Mouse (Mus musculus) embryonic facial prominence, embryonic 13.5 days (tissue): ENCODE measurements around the gene Pcdh17. TPM values are rescaled to one million over a fixed set of nuclear protein-coding genes. Genes with fewer than 3 reads are reported as not detected.

Experiments used
- ATAC-seq: fragments of 200-750 bp; cut with Nextera tagmentation; 2 replicates; pipeline ENCODE4 v1.8.0; 2017; ENCODE audit warnings: low read depth; ENCODE audit not compliant: insufficient number of reproducible peaks, insufficient read depth, low FRiP score, low TSS enrichment
- H3K27ac ChIP-seq: fragments of 300-500 bp; sonication (generic); 2 replicates; pipeline ENCODE4 v1.5.1; 2015; ENCODE audit warnings: moderate library complexity, mild to moderate bottlenecking, inconsistent platforms
- H3K27me3 ChIP-seq: fragments of 300-500 bp; sonication (generic); 2 replicates; pipeline ENCODE4 v1.6.1; 2015; ENCODE audit warnings: mild to moderate bottlenecking, inconsistent platforms
- H3K36me3 ChIP-seq: fragments of 300-500 bp; sonication (generic); 2 replicates; pipeline ENCODE4 v1.6.1; 2015; ENCODE audit warnings: mild to moderate bottlenecking, inconsistent platforms
- H3K4me1 ChIP-seq: fragments of 300-500 bp; sonication (generic); 2 replicates; pipeline ENCODE4 v1.6.1; 2015; ENCODE audit warnings: inconsistent platforms
- H3K4me2 ChIP-seq: fragments of 300-500 bp; sonication (generic); 2 replicates; pipeline ENCODE4 v1.6.1; 2015; ENCODE audit warnings: moderate library complexity, mild to moderate bottlenecking, inconsistent platforms
- H3K4me3 ChIP-seq: fragments of 300-500 bp; sonication (generic); 2 replicates; pipeline ENCODE4 v1.5.1; 2015; ENCODE audit warnings: mild to moderate bottlenecking, inconsistent platforms
- H3K9ac ChIP-seq: fragments of 300-500 bp; sonication (generic); 2 replicates; pipeline ENCODE4 v1.6.1; 2015; ENCODE audit warnings: mild to moderate bottlenecking, inconsistent platforms
- H3K9me3 ChIP-seq: fragments of 300-500 bp; sonication (generic); 2 replicates; pipeline ENCODE4 v1.6.1; 2016; ENCODE audit warnings: inconsistent platforms
- WGBS: fragments of 180-500 bp; shearing (Covaris S2); methylation state at CpG from one replicate; pipeline ENCODE4 v1.1.7; 2015; ENCODE audit warnings: mixed read lengths; 5-methylcytosine and 5-hydroxymethylcytosine counted together
- polyA plus RNA-seq: library from polyadenylated mRNA; unstranded; fragments of >200 nt; fragmentation: Nextera tagmentation; extraction: Ambion mirVana; gene quantifications from 2 replicates; pipeline ENCODE4 v1.2.1, GENCODE M21; 2015

The Pcdh17 gene
- polyA plus RNA-seq, 1 experiment from 2014 or later = 7.4 TPM

DNA sequence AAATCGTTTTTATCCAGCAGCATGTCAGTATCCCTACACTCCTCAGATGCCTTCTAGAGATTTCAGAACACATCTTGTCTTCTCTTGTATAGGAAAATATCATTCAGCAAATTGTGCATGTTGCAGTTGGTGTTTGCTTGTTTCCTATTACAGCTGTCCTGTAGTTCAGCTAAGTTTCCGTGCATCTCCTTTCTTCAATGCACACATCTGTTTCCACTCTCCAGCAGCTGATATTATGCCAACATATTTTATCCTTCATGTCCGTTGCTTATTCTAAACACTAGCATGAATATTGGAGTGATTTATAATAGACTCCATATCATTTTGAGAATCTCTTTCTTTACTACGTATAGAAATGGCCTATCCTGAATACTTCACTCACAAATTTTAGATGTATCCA is 41.0 kb downstream of the Pcdh17 start:
- Histone ChIP-seq H3K9ac (no peak overlapping the region), H3K4me2 (no peak overlapping the region), H3K27ac (no peak overlapping the region), H3K27me3 (no peaks in the 10 kb centered on the region), H3K36me3 (no peaks in the 10 kb centered on the region), H3K4me3 (no peak overlapping the region), H3K9me3 (no peaks in the 10 kb centered on the region), H3K4me1 (no peaks in the 10 kb centered on the region)
- no peak for ATAC-seq
- WGBS = 40% methylated on average over 4 of the region's 4 CpGs

DNA sequence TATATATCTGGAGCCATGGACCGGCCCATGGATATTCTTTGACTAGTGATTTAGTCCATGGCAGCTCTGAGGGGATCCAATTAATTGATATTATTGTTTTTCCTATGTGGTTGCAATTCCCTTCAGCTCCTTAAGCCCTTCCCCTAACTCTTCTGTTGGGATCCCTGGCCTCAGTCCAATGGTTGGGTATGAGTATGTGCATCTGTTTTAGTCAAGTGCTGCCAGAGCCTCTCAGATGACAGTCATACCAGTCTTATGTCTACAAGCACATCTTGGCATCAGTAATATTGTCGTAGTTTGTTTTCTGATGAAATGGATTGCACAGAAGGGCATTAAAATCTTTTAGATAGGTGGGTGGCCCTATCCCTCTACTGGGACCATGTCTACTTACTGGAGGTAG is 67.6 kb downstream of the Pcdh17 start:
- no peaks in the 10 kb centered on the region for H3K9me3 ChIP-seq
- no peak overlapping the region for H3K4me3 ChIP-seq
- H3K27me3 ChIP-seq = no peaks in the 10 kb centered on the region
- H3K4me1 ChIP-seq = no peaks in the 10 kb centered on the region
- no peak overlapping the region for H3K27ac ChIP-seq
- no peak overlapping the region for H3K4me2 ChIP-seq
- H3K36me3 ChIP-seq = no peaks in the 10 kb centered on the region
- ATAC-seq = no peak
- no peak overlapping the region for H3K9ac ChIP-seq
- 85% methylated on average over 2 of the region's 2 CpGs for WGBS

DNA sequence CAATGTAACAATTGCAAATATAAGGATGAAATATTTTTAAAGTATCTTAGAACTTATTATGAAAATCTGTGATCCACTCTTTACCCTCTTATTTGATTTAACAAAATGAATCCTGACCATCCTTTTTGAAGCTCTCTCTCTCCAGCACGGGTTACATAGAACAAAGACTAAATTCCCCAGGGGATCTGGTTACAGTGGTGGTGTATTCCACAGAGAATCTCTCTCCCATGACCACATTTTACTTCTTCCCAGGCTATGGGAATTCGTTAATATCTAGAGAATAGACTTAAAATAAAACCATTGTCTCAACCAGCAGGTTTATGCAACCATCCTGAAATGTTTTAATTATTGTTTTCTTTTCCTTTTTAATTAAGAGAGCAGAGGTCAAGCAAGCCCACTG is 89.0 kb downstream of the Pcdh17 start:
- H3K4me1 ChIP-seq = no peaks in the 10 kb centered on the region
- H3K4me3 ChIP-seq = no peak overlapping the region
- H3K9ac ChIP-seq = no peak overlapping the region
- no peak overlapping the region for H3K4me2 ChIP-seq
- 0 out of 2 replicates have a peak, but pooled peaks cover 5% of the 10 kb centered on the region for H3K36me3 ChIP-seq
- H3K9me3 ChIP-seq = no peaks in the 10 kb centered on the region
- H3K27me3 ChIP-seq = no peaks in the 10 kb centered on the region
- 22% methylated on average over 2 of the region's 2 CpGs for WGBS
- H3K27ac ChIP-seq = no peak overlapping the region
- ATAC-seq = no peak

DNA sequence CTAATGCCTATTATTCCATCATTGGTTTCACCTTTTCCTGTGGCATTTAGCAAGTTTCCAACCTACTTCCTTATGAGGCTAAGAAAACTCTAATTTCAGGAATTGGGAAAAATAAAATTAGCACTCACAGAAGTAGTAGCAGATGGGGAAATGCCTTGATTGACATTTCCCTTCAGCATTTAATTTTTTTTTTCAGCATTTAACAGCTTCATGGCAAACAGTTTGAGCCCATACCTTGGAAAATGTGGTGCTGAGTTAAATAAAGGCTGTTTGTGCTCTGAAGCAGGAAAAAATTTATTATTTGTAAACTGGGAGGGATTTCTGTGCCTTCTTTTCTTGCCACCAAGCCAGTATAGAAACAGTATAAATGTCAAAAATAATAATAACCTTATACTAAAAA is 91.9 kb downstream of the Pcdh17 start:
- no peak overlapping the region for H3K4me2 ChIP-seq
- H3K4me3 ChIP-seq = no peak overlapping the region
- H3K27ac ChIP-seq = no peak overlapping the region

DNA sequence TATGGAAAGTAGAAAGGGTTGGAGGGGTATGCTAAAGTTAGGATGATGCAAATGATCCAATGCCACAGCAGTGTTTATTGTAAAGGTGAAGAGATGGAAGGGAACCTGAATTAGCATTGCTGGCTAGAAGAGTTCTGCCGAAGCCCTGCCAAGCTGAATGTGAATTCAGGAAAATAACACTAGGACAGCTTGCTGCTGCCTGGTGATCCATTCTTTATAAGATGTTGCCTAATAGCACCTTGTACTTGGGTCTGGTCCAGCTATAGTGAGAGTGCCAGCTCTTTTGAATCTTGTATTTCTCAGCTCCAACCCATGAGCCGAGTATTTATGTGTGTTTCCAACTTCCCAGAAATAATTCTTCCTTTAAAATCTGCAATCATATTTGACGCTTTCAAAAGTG is 98.5 kb downstream of the Pcdh17 start:
- no peaks in the 10 kb centered on the region for H3K27me3 ChIP-seq
- 93% methylated on average over 3 of the region's 3 CpGs for WGBS
- no peak for ATAC-seq

More for the DNA sequence above, 91.9 kb downstream of the Pcdh17 start:
- no peak for ATAC-seq
- H3K9ac ChIP-seq = no peak overlapping the region
- H3K36me3 ChIP-seq = 0 out of 2 replicates have a peak, but pooled peaks cover 5% of the 10 kb centered on the region
- H3K27me3 ChIP-seq = no peaks in the 10 kb centered on the region
- H3K4me1 ChIP-seq = no peaks in the 10 kb centered on the region
- no peaks in the 10 kb centered on the region for H3K9me3 ChIP-seq

DNA sequence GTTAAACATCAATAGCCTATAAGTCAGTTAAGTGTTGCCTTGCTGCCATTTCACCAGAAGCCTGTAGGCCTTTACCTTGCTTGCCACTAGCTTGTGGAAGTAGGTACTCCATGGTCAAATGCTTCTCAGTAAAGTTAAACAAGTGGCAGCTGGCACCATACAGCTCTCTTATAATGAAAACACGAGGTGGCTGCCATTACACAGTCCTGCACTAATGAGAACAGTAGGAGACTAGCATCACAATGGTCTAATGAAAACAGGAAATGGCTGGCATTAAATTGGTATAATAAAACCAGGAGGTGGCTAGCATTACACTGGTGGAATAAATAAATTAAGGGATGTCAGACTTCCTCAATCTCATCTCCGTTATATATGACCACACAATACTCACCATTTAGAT is 102.6 kb downstream of the Pcdh17 start:
- no peaks in the 10 kb centered on the region for H3K36me3 ChIP-seq
- H3K4me3 ChIP-seq = no peak overlapping the region
- no peaks in the 10 kb centered on the region for H3K4me1 ChIP-seq
- no peaks in the 10 kb centered on the region for H3K27me3 ChIP-seq
- H3K9me3 ChIP-seq = no peaks in the 10 kb centered on the region
- no peak overlapping the region for H3K4me2 ChIP-seq
- no peak for ATAC-seq
- WGBS = 55% methylated on average over 2 of the region's 2 CpGs
- no peak overlapping the region for H3K9ac ChIP-seq
- H3K27ac ChIP-seq = no peak overlapping the region

More for the DNA sequence above, 98.5 kb downstream of the Pcdh17 start:
- Histone ChIP-seq H3K9me3 (no peaks in the 10 kb centered on the region), H3K36me3 (no peaks in the 10 kb centered on the region), H3K4me2 (no peak overlapping the region), H3K4me1 (no peaks in the 10 kb centered on the region), H3K4me3 (no peak overlapping the region), H3K9ac (no peak overlapping the region), H3K27ac (no peak overlapping the region)

DNA sequence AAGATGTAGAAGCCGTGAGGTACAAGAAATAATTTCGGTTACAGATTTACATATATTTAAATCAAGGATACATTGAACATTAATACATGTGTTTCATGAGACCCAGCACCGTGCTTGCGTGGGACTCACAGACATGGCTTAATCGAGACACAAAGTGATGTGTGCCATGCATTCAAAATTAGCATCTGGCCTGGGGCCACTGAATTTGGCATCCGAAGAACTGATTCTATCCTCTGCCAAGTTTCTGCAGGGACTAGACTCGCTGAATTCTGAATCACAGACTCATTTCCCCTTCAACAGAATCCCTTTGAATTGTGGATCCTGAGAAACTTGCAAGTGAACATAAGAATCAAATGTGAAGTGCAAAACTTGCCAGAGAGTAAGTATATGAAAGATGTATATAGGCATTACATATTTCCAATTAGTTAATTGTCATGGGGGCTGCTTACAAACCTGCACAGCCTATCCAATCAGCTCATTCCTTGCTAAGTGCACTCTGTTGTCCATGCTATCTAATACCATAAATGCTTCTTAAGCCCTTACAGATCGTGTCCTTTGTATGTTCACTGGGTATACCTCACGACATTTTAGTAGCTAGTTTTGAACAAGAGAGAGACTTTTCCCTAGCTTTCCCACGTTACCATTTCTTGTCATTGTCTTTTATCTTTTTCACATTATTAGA is 104.3 kb downstream of the Pcdh17 start:
- Histone ChIP-seq H3K9ac (no peak overlapping the region), H3K27me3 (no peaks in the 10 kb centered on the region), H3K9me3 (no peaks in the 10 kb centered on the region), H3K4me3 (no peak overlapping the region), H3K4me1 (no peaks in the 10 kb centered on the region), H3K4me2 (no peak overlapping the region), H3K36me3 (no peaks in the 10 kb centered on the region), H3K27ac (no peak overlapping the region)
- WGBS = 71% methylated on average over 10 of the region's 10 CpGs
- no peak for ATAC-seq

DNA sequence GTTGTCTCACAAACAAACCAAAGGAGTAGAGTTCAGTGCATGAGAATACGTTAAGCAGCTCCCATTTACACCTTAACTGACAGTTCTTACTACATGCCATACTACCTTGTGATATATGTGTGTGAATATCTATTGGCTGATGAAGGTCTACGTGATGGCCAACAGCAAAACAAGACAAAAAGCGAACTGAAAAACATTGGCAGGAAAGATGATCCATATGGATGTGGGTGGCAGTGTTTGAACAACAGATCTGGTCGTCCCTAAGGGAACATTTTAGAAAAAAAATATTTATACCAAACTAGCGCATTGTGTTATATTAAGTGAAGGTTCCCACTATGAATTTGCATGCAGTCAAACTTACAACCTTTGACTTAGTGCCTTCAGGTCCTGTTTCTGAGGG is 108.2 kb downstream of the Pcdh17 start:
- WGBS = 87% methylated on average over 5 of the region's 5 CpGs
- Histone ChIP-seq H3K4me1 (no peaks in the 10 kb centered on the region), H3K9me3 (no peaks in the 10 kb centered on the region), H3K36me3 (no peaks in the 10 kb centered on the region), H3K27ac (no peak overlapping the region), H3K4me3 (no peak overlapping the region), H3K9ac (no peak overlapping the region), H3K27me3 (no peaks in the 10 kb centered on the region), H3K4me2 (no peak overlapping the region)
- ATAC-seq = no peak

DNA sequence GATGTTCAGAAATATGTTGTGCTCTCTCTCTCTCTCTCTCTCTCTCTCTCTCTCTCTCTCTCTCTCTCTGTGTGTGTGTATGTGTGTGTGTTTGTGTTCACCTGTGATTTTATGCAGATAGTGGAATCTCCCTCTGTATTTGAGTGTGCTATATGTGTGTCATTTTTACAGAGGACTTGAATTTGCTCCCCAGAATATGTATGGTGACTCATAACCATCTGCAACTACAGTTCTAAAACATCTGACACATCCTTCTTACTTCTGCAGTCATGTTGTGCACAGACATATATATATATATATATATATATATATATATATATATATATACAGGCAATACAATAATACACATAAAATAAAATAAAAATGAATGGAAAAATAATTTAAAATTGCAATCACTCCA is 127.7 kb downstream of the Pcdh17 start:
- Histone ChIP-seq H3K9me3 (no peaks in the 10 kb centered on the region), H3K27me3 (no peaks in the 10 kb centered on the region), H3K4me1 (no peaks in the 10 kb centered on the region), H3K36me3 (no peaks in the 10 kb centered on the region), H3K4me3 (no peak overlapping the region), H3K27ac (no peak overlapping the region), H3K4me2 (no peak overlapping the region), H3K9ac (no peak overlapping the region)
- ATAC-seq = no peak
